Mouse (Mus musculus): ENCODE data around the gene Olfr109.

GRCm38 (mm10) chr17:37483452-37483851 lies 24.7 kb downstream of the Olfr109 start, which contains the start of gene H2-M2:
- TF ChIP-seq GATA1 (IDR thresholded peaks at IDR 0.05; ENCODE audit: borderline replicate concordance, low read length) (no peak), FLI1 (IDR thresholded peaks at IDR 0.05; ENCODE audit: low read length) (no peak)

All from megakaryocyte, embryonic 14.5 days (primary cell).